Comparison of ENCODE assay signal across 29 mouse cellular contexts in genomic region chr15:80738244-80738643, GRCm38 (mm10).
"Had no signal": no experiment of that assay in that cellular context is flagged by ENCODE, and none has a peak within 500 bp of the region (broad histone marks: within the 10 kb centered on the region; RNA-seq: fewer than 3 reads in every experiment).

No protein-coding gene starts in this region.

- H3K9me3 ChIP-seq: heart, embryonic 12.5 days; heart, embryonic 13.5 days; heart, embryonic 15.5 days; hindbrain, embryonic 10.5 days; hindbrain, embryonic 12.5 days; hindbrain, embryonic 13.5 days; hindbrain, embryonic 15.5 days; intestine, embryonic 15.5 days; kidney, embryonic 15.5 days had no signal

- H3K9ac ChIP-seq: heart, embryonic 12.5 days; heart, embryonic 13.5 days; heart, embryonic 15.5 days; hindbrain, embryonic 12.5 days; hindbrain, embryonic 13.5 days; hindbrain, embryonic 14.5 days; hindbrain, embryonic 15.5 days; intestine, embryonic 15.5 days; kidney, embryonic 15.5 days had no signal

- DNase-seq: heart, postnatal 10 days; heart, postnatal 14 days; heart, postnatal 36 days; heart, postnatal 4 days; kidney, adult 11 months; kidney, adult 18-20 months; kidney, adult 2 months; kidney, adult 8-10 months; kidney, adult 9 months; kidney, postnatal 10 days; kidney, postnatal 14 days; kidney, postnatal 25 days; kidney, postnatal 36 days; layer of hippocampus, adult 9-11 months; layer of hippocampus, postnatal 36 days had no signal

- H3K27ac ChIP-seq: heart, embryonic 13.5 days; heart, embryonic 15.5 days; hindbrain, embryonic 10.5 days; hindbrain, embryonic 12.5 days; hindbrain, embryonic 13.5 days; hindbrain, embryonic 14.5 days; hindbrain, embryonic 15.5 days; hindbrain, postnatal 0 days; intestine, embryonic 15.5 days; kidney, embryonic 15.5 days; kidney, postnatal 0 days; layer of hippocampus, adult 2 months; left cerebral cortex, adult 2 months had no signal

- H3K36me3 ChIP-seq: heart, embryonic 12.5 days; heart, embryonic 13.5 days; heart, embryonic 15.5 days; hindbrain, embryonic 10.5 days; hindbrain, embryonic 12.5 days; hindbrain, embryonic 13.5 days; hindbrain, embryonic 15.5 days; intestine, embryonic 15.5 days; kidney, embryonic 15.5 days had no signal

- H3K4me1 ChIP-seq: heart, embryonic 15.5 days; hindbrain, embryonic 10.5 days; hindbrain, embryonic 12.5 days; hindbrain, embryonic 13.5 days; hindbrain, embryonic 15.5 days; intestine, embryonic 15.5 days; kidney, embryonic 15.5 days had no signal

- H3K27me3 ChIP-seq: heart, embryonic 12.5 days; heart, embryonic 13.5 days; heart, embryonic 15.5 days; hindbrain, embryonic 12.5 days; hindbrain, embryonic 13.5 days; hindbrain, embryonic 15.5 days; intestine, embryonic 15.5 days; kidney, embryonic 15.5 days had no signal

- H3K4me3 ChIP-seq: heart, embryonic 12.5 days; heart, embryonic 13.5 days; heart, embryonic 15.5 days; hindbrain, embryonic 10.5 days; hindbrain, embryonic 12.5 days; hindbrain, embryonic 13.5 days; hindbrain, embryonic 15.5 days; intestine, embryonic 15.5 days; kidney, embryonic 15.5 days; layer of hippocampus, adult 2 months; left cerebral cortex, adult 2 months had no signal
